Mouse (Mus musculus): ENCODE measurements around the gene Golga1. TPM values are rescaled to one million over a fixed set of nuclear protein-coding genes. Genes with fewer than 3 reads are reported as not detected.
"Not testable (repeated sequence)": the region's sequence is repeated elsewhere in the genome, so short reads cannot be mapped to it uniquely, and the experiment has no call there.

The Golga1 gene
- polyA plus RNA-seq, 1 experiment = 13.7 TPM

GRCm38 (mm10) chr2:39012768-39013279, 52.5 kb downstream of the Golga1 start:
- Histone ChIP-seq H3K4me1 (ENCODE audit: control insufficient read depth, insufficient read depth, low read length) (peaks cover 11% of the 10 kb centered on the region), H3K27me3 (ENCODE audit: control insufficient read depth, insufficient read depth, low read length) (no peaks in the 10 kb centered on the region), H3K36me3 (ENCODE audit: control insufficient read depth, insufficient read depth, low read length) (peaks cover 2% of the 10 kb centered on the region), H3K27ac (ENCODE audit: control insufficient read depth, insufficient read depth, low read depth, low read length) (no peak overlapping the region), H3K4me3 (ENCODE audit: control insufficient read depth, low read depth, low read length) (no peak overlapping the region)
- TF ChIP-seq POLR2A (IDR thresholded peaks at IDR 0.05; ENCODE audit: control insufficient read depth, low read depth, low read length) (no peak), CTCF (IDR thresholded peaks at IDR 0.05; ENCODE audit: control insufficient read depth, insufficient read depth, insufficient replicate concordance, low read depth, low read length) (no peak)

DNA sequence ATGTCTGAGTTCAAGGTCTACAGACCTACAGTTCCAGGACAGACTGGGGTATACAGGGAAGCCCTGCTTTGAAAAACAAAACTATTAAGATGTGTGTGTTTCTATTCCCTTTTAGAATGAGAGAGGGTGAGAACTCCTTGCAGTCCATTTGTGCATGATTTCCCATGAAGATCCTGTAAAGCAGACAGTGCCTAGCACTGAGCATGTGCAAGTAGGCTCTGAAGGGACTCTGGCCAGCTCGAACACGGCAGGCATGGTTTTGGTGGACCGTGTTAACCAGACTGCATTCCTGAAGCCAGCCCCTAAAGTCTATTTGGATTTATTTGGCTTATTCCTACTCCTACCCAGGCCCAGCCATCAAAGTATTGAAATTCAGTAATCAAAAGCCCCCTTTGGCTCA, 53.4 kb downstream of the Golga1 start:
- H3K27me3 ChIP-seq (ENCODE audit: control insufficient read depth, insufficient read depth, low read length) = no peaks in the 10 kb centered on the region
- no peak overlapping the region for H3K4me3 ChIP-seq (ENCODE audit: control insufficient read depth, low read depth, low read length)
- H3K4me1 ChIP-seq (ENCODE audit: control insufficient read depth, insufficient read depth, low read length) = peaks cover 13% of the 10 kb centered on the region
- no peak overlapping the region for H3K27ac ChIP-seq (ENCODE audit: control insufficient read depth, insufficient read depth, low read depth, low read length)
- TF ChIP-seq CTCF (IDR thresholded peaks at IDR 0.05; ENCODE audit: control insufficient read depth, insufficient read depth, insufficient replicate concordance, low read depth, low read length) (no peak), POLR2A (IDR thresholded peaks at IDR 0.05; ENCODE audit: control insufficient read depth, low read depth, low read length) (no peak)
- H3K36me3 ChIP-seq (ENCODE audit: control insufficient read depth, insufficient read depth, low read length) = peaks cover 2% of the 10 kb centered on the region

GRCm38 (mm10) chr2:39011264-39011663, 54.1 kb downstream of the Golga1 start:
- Histone ChIP-seq H3K27ac (ENCODE audit: control insufficient read depth, insufficient read depth, low read depth, low read length) (no peak overlapping the region), H3K4me3 (ENCODE audit: control insufficient read depth, low read depth, low read length) (no peak overlapping the region), H3K27me3 (ENCODE audit: control insufficient read depth, insufficient read depth, low read length) (no peaks in the 10 kb centered on the region), H3K36me3 (ENCODE audit: control insufficient read depth, insufficient read depth, low read length) (peaks cover 2% of the 10 kb centered on the region), H3K4me1 (ENCODE audit: control insufficient read depth, insufficient read depth, low read length) (peaks cover 15% of the 10 kb centered on the region)
- TF ChIP-seq POLR2A (IDR thresholded peaks at IDR 0.05; ENCODE audit: control insufficient read depth, low read depth, low read length) = no peak
- no peak for TF ChIP-seq CTCF (IDR thresholded peaks at IDR 0.05; ENCODE audit: control insufficient read depth, insufficient read depth, insufficient replicate concordance, low read depth, low read length)

DNA sequence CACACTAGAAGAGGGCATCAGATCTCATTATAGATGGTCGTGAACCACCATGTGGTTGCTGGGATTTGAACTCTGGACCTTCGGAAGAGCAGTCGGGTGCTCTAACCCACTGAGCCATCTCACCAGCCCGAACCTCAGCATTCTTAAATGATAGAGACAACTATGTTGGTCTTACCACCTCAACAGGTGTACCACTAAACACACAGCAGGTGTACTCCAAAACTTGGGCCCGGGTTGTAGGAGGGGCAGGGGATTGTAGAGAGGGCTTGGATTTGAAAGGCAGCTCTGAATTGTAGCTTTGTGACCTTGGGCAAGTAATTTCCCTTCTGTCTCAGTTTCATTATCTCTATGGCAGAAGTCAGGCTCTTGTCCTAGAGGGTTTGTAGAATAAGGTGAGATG, 55.2 kb downstream of the Golga1 start:
- not testable (repeated sequence) for H3K27me3 ChIP-seq (ENCODE audit: control insufficient read depth, insufficient read depth, low read length); H3K36me3 ChIP-seq (ENCODE audit: control insufficient read depth, insufficient read depth, low read length); H3K27ac ChIP-seq (ENCODE audit: control insufficient read depth, insufficient read depth, low read depth, low read length); H3K4me3 ChIP-seq (ENCODE audit: control insufficient read depth, low read depth, low read length)
- peaks cover 15% of the 10 kb centered on the region for H3K4me1 ChIP-seq (ENCODE audit: control insufficient read depth, insufficient read depth, low read length)

GRCm38 (mm10) chr2:39008954-39009365, 56.4 kb downstream of the Golga1 start:
- Histone ChIP-seq H3K36me3 (ENCODE audit: control insufficient read depth, insufficient read depth, low read length) (peaks cover 2% of the 10 kb centered on the region), H3K4me3 (ENCODE audit: control insufficient read depth, low read depth, low read length) (peak overlapping the region; percentile 99), H3K27ac (ENCODE audit: control insufficient read depth, insufficient read depth, low read depth, low read length) (peak overlapping the region; percentile 96), H3K27me3 (ENCODE audit: control insufficient read depth, insufficient read depth, low read length) (no peaks in the 10 kb centered on the region), H3K4me1 (ENCODE audit: control insufficient read depth, insufficient read depth, low read length) (peaks cover 17% of the 10 kb centered on the region)
- TF ChIP-seq POLR2A (IDR thresholded peaks at IDR 0.05; ENCODE audit: control insufficient read depth, low read depth, low read length) (no peak), CTCF (IDR thresholded peaks at IDR 0.05; ENCODE audit: control insufficient read depth, insufficient read depth, insufficient replicate concordance, low read depth, low read length) (no peak)

DNA sequence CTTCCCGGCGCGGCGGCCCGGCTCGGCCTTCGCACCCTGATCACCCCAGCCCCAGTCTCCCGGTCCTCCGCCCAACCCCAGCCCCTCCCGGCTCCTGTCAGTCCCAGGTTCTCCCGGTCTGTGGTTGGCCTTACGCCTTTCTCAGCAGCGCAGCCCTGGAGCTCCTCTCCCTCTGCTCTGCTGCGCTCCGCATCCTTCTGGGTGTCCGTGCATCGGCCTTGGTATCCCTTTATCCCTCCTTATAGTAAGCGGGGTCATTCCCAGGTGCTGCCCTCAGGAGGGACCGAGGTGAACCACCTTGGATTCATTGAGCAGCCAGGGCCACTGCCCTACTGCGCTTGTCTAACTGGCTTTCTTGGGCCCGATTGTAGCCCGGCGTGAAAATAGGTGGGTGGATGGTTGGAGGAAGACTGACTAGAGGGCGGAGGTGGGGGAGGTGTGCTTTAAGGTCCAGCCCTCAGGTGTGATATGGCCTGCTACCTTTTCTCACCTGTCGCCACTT, 56.9 kb downstream of the Golga1 start:
- Histone ChIP-seq H3K4me3 (ENCODE audit: control insufficient read depth, low read depth, low read length) (peak overlapping the region; percentile 99), H3K27ac (ENCODE audit: control insufficient read depth, insufficient read depth, low read depth, low read length) (peak overlapping the region; percentile 96), H3K36me3 (ENCODE audit: control insufficient read depth, insufficient read depth, low read length) (peaks cover 2% of the 10 kb centered on the region), H3K27me3 (ENCODE audit: control insufficient read depth, insufficient read depth, low read length) (no peaks in the 10 kb centered on the region), H3K4me1 (ENCODE audit: control insufficient read depth, insufficient read depth, low read length) (peaks cover 17% of the 10 kb centered on the region)
- TF ChIP-seq CTCF (IDR thresholded peaks at IDR 0.05; ENCODE audit: control insufficient read depth, insufficient read depth, insufficient replicate concordance, low read depth, low read length) = no peak
- TF ChIP-seq POLR2A (IDR thresholded peaks at IDR 0.05; ENCODE audit: control insufficient read depth, low read depth, low read length) = no peak; the same call in 1 of the 2 replicates

- Histone ChIP-seq H3K4me1 (ENCODE audit: control insufficient read depth, insufficient read depth, low read length) (peaks cover 14% of the 10 kb centered on the region), H3K27ac (ENCODE audit: control insufficient read depth, insufficient read depth, low read depth, low read length) (peak overlapping the region; percentile 96), H3K27me3 (ENCODE audit: control insufficient read depth, insufficient read depth, low read length) (no peaks in the 10 kb centered on the region), H3K36me3 (ENCODE audit: control insufficient read depth, insufficient read depth, low read length) (no peaks in the 10 kb centered on the region; the same call in 1 of the 2 replicates), H3K4me3 (ENCODE audit: control insufficient read depth, low read depth, low read length) (peak overlapping the region; percentile 99)
- TF ChIP-seq CTCF (IDR thresholded peaks at IDR 0.05; ENCODE audit: control insufficient read depth, insufficient read depth, insufficient replicate concordance, low read depth, low read length) = no peak
- peak; percentile 89 for TF ChIP-seq POLR2A (IDR thresholded peaks at IDR 0.05; ENCODE audit: control insufficient read depth, low read depth, low read length)
Measured at GRCm38 (mm10) chr2:39007865-39008264, 57.5 kb downstream of the Golga1 start.

All from testis, adult 2 months (tissue).